Mouse (Mus musculus) right cerebral cortex, postnatal 25 days (tissue): ENCODE data around the gene Mgp.

Experiments used
- DNase-seq: peaks from one replicate; pipeline ENCODE4 v3.0.0; 2022

The Mgp gene

GRCm38 (mm10) chr6:136875670-136876069, at the start of gene Mgp:
Mgp (minus strand) TSS chr6:136875823.
- DNase-seq = peak; percentile 53

GRCm38 (mm10) chr6:136925049-136925448, 49.4 kb upstream of the Mgp start:
- no peak for DNase-seq

DNA sequence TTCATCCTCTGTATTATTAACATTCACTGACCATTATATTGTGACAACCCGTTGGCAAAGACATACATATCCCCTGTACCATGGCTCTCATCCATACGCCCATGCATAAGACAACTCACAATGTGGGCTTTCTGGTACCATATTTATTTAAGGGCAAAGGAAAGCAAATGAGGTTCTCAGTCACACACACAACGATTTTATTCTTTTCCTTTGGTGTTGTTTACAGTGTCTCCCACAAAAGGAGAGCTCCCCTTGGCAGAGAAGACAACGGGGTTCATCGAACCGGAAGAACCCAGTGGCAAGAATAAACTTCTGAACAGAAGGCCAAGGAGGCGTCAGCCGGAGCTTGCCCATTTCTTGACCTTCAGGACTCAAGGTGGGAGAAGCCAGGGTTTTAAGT, 47.9 kb upstream of the Mgp start, which contains the start of gene Pde6h:
Pde6h (plus strand) TSS at position 301 of the 400 bp plus-strand sequence.
- no peak for DNase-seq

DNA sequence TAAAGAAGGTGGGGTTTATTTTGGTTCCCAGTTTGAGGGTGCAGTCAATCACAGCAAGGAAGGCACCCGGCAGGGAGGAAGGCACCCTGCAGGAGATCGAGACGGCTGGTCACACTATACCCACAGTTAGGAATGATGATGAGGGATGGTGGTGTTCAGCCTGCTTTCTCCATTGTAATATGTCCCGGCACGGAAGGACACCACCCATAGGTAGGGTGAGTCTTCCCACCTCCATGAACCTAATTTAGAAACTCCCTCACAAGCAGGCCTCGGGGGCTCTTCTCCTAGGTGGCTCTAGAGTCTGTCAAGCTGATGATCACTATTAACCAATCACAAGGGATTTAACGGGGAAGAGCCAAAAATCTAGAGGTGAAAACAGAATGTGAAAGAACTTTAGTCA, 47.2 kb upstream of the Mgp start:
- no peak for DNase-seq

DNA sequence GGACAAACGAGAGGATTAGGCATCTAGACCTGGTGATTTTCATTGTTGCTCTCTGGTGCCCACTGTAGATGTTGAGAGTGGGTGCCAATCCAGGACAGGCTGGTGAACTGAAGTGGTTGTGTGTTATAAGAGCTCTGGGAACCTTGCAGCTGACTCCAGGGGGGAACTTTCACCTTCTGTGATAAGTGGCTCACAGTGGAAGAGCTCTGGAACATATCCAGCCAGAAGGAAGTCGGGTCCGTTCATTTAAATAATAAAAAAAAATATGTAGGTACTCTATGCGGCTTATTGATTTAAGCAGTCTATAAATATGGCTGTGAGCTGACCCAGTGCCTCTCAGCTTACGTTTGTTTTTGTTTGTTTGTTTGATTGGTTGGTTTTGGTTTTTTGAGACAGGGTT, 46.5 kb upstream of the Mgp start, which contains the start of gene Erp27:
Erp27 (minus strand) TSS at position 101 of the 400 bp plus-strand sequence.
- no peak for DNase-seq

DNA sequence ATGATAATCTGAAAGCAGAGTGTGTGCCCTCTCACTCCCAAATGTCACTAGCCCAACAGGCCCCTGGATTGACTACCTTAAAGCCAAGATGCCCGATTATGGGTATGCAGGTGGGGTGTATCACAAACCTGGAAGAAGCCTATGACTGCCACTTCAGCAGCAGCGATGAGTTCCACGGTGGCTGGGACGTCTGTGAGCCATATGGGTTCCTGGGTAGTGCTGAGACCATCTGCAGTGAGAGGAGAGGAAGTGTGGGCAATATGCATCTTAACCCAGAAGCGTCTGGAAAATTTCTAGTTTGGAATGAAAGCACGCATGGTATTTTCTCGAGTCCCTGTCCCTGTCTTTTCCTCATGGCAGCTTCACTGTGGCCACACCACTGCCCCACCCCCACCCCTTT, 46.0 kb upstream of the Mgp start:
- peak; percentile 41 for DNase-seq

GRCm38 (mm10) chr6:136920320-136921257, 45.0 kb upstream of the Mgp start:
- peak; percentile 54 for DNase-seq

DNA sequence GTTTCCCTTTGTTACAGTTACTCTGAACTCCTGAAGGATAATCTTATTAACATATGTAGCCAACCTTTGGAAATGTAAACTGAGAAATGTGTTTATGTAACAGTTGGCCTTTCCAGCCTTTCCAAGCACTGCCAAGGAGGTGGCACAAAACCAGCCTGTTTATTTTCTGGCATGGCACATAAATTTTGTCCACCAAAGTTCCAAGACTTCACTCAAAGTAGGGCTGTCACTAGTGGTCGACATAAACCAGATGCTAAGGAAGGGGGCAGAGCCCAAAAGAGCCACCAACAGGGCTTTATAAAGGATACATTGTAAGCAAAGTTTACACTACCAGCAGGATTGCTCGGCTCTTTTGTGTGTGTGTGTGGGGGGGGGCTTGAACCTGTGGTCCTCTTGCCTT, 42.3 kb upstream of the Mgp start:
- DNase-seq = no peak

GRCm38 (mm10) chr6:136915721-136916395, 40.2 kb upstream of the Mgp start:
- no peak for DNase-seq

- DNase-seq = no peak
Measured at GRCm38 (mm10) chr6:136914234-136914633, 38.6 kb upstream of the Mgp start.

DNA sequence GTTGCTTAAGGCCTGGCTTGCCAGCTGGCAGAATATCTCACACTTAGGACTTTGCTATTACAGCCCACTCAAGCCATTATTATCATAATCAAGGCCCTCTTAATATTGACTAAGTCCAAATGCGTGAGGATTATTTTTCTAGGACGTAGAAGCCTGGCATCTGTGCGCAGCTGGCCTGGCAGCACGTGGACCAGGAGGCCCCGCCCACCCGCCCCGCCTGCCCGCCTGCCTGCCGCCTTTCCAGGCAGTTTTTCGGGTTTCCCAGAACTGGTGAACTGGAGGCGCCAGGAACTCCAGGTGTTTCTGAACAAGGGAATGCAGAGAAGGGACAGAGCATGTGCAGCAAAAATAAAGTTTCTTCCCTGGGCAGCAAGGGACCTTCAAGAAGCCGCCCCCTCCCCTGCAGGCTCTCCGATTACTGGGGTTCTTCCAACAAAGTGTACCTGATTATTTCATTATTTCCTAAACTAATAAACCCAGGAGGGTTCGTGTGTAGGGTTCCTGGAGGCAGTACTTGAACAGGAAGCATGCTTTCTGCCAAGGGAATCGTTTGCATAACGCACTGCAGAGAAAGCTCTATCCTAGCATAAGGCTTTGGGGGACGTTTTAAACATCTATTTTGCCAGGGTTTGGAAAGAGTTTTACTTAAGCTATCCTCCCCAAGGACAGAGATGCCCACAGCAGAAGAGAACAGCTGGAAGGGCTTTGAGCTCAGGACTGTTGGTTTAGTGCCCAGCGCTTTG, 37.9 kb upstream of the Mgp start:
- peak; percentile 23 for DNase-seq

- DNase-seq = no peak
Measured at GRCm38 (mm10) chr6:136912751-136913265, 37.2 kb upstream of the Mgp start.

DNA sequence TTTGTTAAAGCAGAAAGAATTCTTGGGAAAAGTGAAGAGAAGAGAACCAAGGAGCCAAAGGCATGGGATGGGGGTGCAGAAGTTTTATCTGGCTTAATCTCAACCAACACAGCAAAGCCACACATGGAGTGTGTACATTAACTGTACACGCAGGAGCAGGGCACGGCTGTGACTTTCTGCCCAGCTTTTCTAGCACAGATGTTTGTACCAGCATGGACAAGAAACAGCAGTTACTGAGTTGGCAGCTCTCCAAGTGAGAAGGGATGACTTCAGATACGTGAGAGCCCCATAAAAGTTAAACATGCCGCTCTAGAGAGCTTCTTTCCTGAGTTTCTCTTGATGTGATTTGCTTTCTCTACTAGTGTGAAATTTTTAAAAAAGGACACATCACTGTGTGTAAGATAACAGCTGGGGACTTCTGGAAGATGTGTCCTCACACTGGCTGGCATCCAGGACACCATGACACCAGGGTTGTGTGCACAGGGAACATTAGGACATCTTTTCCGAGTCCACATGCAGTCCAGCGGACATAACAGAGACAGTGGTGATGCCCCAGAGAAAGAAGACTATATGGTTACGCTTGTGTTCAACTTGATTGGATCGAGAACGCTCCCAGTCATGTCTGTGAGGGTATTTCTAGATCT, 34.7 kb upstream of the Mgp start:
- DNase-seq = no peak

DNA sequence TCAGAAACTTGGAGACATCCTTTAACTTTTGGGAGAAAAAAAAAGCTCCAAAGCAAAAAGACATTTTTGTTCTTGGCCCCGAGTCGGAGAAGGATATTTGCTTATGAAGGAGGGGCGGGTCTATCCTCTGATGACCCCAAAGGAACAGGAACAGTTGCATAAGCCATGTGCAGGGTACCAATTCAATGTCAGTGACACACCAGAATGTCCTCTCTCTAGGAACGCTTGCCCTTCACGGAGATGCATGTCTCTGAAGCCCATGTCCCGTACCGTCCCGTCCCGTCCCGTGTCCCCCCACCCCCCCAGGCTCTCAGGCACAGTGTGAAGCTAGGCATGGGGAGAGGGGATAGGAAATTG, 31.3 kb upstream of the Mgp start:
- DNase-seq = no peak

- DNase-seq = no peak
Measured at GRCm38 (mm10) chr6:136906283-136906936, 30.8 kb upstream of the Mgp start.

- DNase-seq = no peak
Measured at GRCm38 (mm10) chr6:136903885-136904470, 28.4 kb upstream of the Mgp start.

- no peak for DNase-seq
Measured at GRCm38 (mm10) chr6:136902527-136902926, 26.9 kb upstream of the Mgp start.

DNA sequence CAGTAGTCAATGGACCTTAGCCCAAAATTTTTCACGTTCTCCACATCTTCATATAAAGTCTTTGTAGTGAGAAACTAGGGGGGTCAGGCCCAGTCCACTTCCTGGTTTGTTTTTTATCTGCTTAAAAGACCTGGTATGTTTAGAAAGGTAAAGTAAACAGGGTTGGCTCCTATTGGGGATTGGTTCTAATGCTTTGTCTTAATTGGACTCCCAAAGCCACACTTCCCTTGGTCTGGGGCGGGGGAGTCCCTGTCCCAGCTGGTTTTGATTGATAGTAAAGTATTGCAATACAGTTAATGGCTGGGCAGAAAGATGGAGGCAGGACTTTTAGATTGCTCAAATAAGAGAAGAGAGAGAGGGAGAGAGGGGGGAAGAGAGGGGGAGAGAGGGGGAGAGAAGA, 25.4 kb upstream of the Mgp start:
- no peak for DNase-seq

DNA sequence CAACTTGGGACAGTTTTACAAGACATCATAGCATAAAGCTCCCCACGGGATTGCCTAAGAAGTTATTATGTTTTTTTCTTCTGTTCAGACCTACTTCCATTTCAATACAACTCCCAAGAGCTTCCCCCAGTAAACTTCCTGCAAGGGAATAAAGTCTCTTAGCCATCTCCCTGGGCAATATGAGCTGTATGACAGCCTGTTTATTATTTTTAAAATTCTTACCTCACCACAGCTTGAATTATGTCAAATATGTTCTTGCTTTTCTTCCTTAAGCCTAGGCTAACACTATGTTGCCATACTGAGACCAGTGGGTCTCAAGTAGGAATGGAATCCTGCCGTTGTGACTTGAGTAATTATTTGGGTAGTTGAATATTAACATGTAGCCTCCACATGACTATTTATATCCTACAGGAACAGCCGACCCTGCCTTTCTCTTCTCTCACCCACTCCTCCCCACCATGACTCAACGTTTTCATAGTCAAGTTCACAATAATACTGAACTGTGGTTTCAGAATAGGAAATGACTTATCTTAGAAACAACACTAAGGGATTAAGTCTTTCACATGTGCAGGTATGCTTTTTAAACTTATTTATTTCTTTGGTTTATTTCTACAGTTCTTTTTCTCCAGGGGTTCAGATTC, 24.9 kb upstream of the Mgp start:
- DNase-seq = no peak

- DNase-seq = no peak
Measured at GRCm38 (mm10) chr6:136898954-136899353, 23.3 kb upstream of the Mgp start.

- no peak for DNase-seq
Measured at GRCm38 (mm10) chr6:136898222-136898621, 22.6 kb upstream of the Mgp start.
